Mouse (Mus musculus) induced T-regulatory cell, adult 2 months (primary cell): ENCODE data around the gene Otop1.

ENCODE experiments used
- DNase-seq: peaks from one replicate; pipeline ENCODE4 v3.0.0-alpha.2; 2012; ENCODE audit warnings: low read depth

The Otop1 gene

GRCm38 (mm10) chr5:38275771-38276170 is at the start of gene Otop1:
Gene Otop1 (plus strand): TSS chr5:38275972.
- DNase-seq = no peak

- peak; percentile 68 for DNase-seq
These were observed 40.4 kb upstream of the Otop1 start for GRCm38 (mm10) chr5:38235422-38235821.

GRCm38 (mm10) chr5:38236627-38237026 is 39.1 kb upstream of the Otop1 start:
- DNase-seq = peak; percentile 31

GRCm38 (mm10) chr5:38240727-38241472 is 34.9 kb upstream of the Otop1 start:
- DNase-seq = no peak

GRCm38 (mm10) chr5:38241473-38241834 is 34.3 kb upstream of the Otop1 start:
- no peak for DNase-seq

- DNase-seq = no peak
These were observed 33.8 kb upstream of the Otop1 start for GRCm38 (mm10) chr5:38241966-38242365.

GRCm38 (mm10) chr5:38255195-38255594 is 20.6 kb upstream of the Otop1 start:
- peak; percentile 66 for DNase-seq

GRCm38 (mm10) chr5:38255644-38256043 is 20.1 kb upstream of the Otop1 start:
- no peak for DNase-seq

- DNase-seq = no peak
These were observed 19.2 kb upstream of the Otop1 start for GRCm38 (mm10) chr5:38256551-38256950.

GRCm38 (mm10) chr5:38258034-38258772 is 17.6 kb upstream of the Otop1 start:
- DNase-seq = no peak

GRCm38 (mm10) chr5:38258773-38259146 is 17.0 kb upstream of the Otop1 start:
- DNase-seq = no peak

- DNase-seq = peak; percentile 34
These were observed 16.2 kb upstream of the Otop1 start for GRCm38 (mm10) chr5:38259455-38260106.

- DNase-seq = peak; percentile 88
These were observed 15.6 kb upstream of the Otop1 start, which contains the start of gene Tmem128 for GRCm38 (mm10) chr5:38260107-38260682. Gene Tmem128 (plus strand): TSS chr5:38260185.

GRCm38 (mm10) chr5:38270942-38271341 is 4.8 kb upstream of the Otop1 start:
- DNase-seq = no peak

GRCm38 (mm10) chr5:38273831-38274230 is 1.9 kb upstream of the Otop1 start:
- peak; percentile 44 for DNase-seq

- DNase-seq = no peak
These were observed 679 bp downstream of the Otop1 start for GRCm38 (mm10) chr5:38276451-38276850.

GRCm38 (mm10) chr5:38277098-38277866 is 1.5 kb downstream of the Otop1 start:
- DNase-seq = no peak

GRCm38 (mm10) chr5:38277936-38278600 is 2.3 kb downstream of the Otop1 start:
- DNase-seq = no peak

GRCm38 (mm10) chr5:38280075-38280474 is 4.3 kb downstream of the Otop1 start:
- DNase-seq = no peak

- DNase-seq = no peak
These were observed 10.0 kb downstream of the Otop1 start for GRCm38 (mm10) chr5:38285724-38286123.

- no peak for DNase-seq
These were observed 12.7 kb downstream of the Otop1 start for GRCm38 (mm10) chr5:38288476-38288875.
